Mouse (Mus musculus): ENCODE results near the gene Cend1.
"Not testable (repeated sequence)": the region's sequence is repeated elsewhere in the genome, so short reads cannot be mapped to it uniquely, and the experiment has no call there.

Cend1 gene

DNA sequence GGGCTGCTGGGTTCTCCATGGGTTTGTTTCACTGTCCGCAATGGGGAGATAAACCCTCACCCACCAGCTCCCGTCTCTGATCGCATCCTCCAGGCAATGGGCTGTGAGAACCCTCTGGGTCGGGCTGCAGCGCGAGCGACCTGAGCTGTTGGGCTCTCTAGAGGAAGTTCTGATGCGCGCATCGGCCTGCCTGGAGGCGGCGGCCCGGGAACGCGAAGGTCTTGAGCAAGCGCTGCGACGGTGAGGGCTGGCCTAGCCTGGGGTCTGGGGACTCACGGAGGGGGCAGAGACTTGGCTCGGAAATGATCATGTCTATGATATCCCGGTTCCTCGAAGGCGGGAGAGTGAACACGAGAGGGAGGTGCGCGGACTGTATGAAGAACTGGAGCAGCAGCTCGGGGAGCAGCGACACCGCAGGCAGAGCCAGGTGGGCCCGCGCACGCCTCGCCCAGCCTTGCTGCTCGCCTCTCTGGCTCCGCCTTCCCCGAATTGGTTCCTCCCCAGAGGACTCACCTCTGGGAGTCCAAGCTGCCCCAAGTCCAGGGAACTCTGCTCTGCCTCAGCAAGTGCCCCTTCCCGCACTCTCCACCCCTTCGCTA is 35.4 kb upstream of the Cend1 start:
- no peak for DNase-seq (ENCODE audit: low read depth, low spot score)

DNA sequence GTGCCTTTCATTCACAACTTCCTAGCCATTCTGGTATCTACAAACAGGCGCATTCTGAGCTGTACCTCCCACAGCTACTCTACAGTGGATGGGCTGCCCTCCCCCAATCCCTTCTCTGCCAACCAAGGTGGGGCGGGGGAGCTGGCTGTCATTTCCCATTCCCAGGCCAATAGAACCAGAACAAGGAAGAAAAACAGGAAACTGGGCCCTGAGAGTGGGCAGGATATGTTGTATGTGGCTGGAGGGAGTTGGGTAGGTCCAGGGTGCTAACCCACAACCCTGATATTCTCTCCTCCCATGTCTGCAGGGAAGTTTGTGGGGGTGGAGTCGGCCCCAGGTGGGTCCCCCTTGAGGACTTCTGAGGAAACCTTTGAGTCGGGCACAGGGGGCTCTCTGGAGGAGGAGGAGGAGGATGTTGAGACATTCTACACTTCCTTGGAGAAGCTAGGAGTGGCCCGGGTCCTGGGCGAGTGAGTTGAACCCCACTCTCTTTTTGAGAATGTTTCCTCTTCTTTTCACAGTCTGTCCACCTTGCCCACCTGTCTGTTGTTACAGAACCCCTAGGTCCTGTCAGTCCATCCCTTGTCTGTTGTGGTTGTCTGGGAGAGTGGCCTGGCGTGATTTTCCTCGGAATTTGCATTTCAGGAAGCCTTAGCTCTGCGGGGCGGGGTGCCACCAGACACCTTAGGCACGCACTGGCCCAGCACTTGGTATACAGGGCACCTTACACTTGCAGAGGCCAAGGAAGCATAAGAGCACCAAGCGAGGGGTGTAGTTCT is 34.7 kb upstream of the Cend1 start:
- no peak for DNase-seq (ENCODE audit: low read depth, low spot score)

DNA sequence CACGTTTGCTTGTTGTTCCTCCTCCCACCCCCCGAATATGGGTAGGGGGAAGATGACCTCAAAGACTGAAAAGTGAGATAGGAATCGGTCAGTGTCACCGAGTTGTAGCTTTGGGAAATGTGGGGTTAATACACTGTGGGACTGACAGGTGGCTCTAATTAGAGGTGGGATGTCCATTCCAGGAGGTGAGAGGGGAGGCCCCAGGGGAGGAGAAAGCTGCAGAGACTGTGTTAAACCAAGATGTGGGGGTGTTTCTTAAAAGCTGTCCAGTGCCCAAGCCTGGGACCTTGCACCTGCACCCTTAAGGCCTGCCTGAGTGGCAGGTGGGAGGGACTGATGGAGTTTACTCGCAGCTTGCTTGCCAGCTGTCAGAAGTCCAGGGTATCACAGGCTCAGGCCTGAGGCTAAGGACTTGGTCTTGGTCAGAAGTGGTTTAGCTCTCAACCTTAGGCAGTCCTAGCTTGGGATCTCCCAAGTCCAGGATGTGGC is 33.1 kb upstream of the Cend1 start:
- no peak for DNase-seq (ENCODE audit: low read depth, low spot score)

DNA sequence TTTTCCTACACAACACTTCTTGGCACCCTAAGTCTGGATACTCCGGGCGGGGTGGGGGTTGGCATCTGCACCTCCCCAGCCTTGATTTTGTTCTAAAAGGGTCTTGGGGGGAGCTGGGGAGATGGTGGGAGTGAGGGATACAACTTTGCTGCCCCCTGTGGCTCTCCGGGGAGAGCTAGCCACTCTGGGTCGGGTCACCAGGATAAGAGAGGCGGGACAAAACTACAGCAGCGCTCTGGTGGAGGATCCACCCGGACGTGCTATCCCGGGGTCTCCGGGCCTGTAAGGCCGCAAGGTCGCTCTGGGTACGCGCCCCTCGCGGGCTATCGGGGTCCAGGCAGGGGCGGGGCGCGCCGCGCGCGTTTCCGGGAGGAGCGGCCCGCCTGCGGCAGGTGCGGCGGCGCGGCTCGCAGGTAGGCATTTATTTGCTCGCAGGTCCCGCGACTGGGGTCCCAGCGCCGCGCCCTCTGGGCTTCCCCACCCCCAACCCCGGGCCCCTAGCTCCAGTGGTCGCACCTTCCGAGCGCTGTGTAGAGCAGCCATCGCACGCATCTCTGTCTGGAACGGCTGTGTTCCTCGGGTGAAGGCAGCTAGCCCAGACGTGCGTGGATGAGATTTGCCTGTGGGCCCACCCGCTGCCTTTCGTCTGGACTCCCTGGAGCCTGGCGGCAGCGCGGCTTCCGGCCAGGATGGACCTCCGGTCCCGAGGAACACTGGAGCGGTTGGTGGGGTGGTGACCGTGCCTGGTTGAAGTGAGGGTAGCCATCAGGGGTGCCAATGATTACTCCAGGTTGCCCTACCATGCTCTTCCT is 32.4 kb upstream of the Cend1 start:
- DNase-seq (ENCODE audit: low read depth, low spot score), result no peak

DNA sequence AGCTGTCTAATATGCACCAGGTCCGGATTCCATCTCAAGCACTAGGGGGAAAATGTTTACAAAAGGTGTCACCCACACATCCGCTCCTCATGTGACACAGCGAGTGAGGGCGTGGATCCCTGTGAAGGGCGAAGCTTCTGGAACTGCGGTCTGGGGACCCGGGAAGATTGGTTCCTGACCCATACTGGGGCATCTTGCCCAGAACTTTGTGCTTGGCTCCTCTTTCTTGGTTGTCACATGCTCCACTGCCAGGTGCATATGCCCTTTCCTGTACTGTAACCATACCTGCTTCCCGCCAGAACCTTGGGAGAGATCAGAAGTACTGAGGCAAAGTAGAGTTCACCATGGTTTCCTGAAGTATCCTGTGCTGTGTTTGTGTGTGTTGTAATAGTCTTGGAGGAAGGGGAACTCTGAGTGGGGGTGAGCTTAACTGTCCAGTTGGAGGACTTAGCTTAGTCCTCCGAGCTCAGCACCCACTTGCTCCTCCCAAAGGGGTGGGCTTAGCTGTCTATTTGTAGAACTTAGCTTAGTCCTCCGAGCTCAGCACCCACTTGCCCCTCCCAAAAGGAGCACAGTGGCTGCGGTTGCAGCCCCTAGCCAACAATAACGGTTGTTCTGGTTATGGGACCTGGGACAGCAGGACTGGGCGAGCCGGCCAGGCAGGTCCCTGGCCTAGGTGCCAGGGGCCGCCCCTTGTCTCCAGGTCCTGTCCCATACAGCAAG is 31.3 kb upstream of the Cend1 start, which contains the start of gene Cracr2b:
TSS of gene Cracr2b (plus strand) at position 704 of the 723 bp plus-strand sequence.
- DNase-seq (ENCODE audit: low read depth, low spot score), result no peak

DNA sequence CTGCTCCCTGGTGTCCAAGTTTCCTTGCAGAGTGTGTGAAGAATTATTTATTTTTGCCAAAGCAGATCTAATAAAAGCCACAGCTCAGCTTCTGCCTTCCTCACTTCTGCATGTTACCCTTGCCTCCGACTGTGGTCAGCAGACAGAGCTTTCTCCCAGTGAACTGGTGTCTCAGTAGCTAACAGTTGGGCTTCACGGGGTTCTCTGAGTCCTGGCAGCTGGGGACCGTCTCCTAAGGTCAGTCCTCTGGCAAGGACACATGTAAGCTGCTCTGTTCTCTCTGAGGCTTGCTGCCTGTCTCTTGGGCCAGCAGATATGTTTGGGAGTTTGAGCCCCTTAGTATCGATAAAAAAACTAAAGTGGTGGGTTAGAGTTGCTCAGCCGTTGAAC is 30.7 kb upstream of the Cend1 start:
- no peak for DNase-seq (ENCODE audit: low read depth, low spot score)

DNA sequence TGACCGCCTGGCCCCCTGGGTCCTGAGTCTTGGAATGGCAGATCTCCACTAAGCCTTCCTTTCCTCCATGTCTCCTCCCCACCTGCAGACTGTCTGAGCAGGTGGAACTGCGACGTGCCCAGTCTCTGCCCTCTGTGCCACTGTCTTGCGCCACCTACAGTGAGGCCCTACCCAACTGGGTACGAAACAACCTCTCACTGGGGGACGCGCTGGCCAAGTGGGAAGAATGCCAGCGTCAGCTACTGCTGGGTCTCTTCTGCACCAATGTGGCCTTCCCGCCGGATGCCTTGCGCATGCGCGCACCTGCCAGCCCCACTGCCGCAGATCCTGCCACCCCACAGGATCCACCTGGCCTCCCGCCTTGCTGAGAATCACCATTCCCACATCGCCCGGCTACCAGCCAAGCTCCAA is 30.0 kb upstream of the Cend1 start:
- no peak for DNase-seq (ENCODE audit: low read depth, low spot score)

DNA sequence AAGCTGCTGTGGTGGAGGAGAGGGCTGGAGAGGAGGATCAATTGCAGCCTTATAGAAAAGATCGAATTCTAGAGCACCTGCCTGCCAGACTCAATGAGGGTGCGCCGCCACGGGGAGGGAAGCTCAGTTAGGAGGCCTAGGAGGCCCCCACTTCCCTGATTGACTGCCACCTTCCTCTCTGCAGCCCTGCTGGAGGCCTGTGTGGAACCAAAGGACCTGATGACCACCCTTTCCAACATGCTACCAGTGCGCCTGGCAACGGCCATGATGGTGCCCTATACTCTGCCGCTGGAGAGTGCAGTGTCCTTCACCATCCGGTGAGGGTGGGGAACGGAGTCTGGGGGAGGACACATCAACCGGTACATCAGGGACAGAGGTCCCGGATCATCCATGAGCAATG is 29.4 kb upstream of the Cend1 start:
- DNase-seq (ENCODE audit: low read depth, low spot score), result no peak

DNA sequence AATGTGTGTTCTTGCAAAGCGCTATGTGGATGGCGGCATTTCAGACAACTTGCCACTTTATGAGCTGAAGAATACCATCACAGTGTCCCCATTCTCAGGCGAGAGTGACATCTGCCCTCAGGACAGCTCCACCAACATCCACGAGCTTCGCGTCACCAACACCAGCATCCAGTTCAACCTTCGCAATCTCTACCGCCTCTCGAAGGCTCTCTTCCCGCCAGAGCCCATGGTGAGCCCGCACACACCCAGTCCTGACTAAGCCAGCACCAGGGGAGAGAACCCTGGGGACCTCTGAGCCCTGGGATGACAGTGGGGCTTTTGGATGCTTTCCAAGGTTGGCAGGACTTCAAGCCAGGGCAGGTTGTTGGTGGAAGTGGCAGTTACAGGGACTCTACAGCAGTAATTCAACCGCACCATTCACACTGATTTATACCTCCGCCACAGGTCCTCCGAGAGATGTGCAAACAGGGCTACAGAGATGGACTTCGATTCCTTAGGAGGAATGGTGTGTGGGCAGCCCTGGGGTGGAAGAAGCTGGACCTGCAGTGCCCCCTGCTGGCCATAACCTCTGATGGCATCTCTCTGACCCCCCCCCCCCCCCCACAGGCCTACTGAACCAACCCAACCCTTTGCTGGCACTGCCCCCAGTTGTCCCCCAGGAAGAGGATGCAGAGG is 28.8 kb upstream of the Cend1 start:
- DNase-seq (ENCODE audit: low read depth, low spot score), result no peak

DNA sequence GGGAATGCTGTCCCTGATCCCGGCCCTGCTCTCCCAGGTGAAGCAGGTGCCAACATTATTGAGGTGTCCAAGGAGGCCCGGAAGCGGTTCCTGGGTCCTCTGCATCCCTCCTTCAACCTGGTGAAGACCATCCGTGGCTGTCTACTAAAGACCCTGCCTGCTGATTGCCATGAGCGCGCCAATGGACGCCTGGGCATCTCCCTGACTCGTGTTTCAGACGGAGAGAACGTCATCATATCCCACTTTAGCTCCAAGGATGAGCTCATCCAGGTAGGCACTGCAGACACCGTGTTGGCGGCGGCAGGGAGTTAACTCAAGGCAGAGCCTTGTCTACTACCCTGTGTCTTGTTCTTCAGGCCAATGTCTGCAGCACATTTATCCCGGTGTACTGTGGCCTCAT is 27.9 kb upstream of the Cend1 start:
- no peak for DNase-seq (ENCODE audit: low read depth, low spot score)

DNA sequence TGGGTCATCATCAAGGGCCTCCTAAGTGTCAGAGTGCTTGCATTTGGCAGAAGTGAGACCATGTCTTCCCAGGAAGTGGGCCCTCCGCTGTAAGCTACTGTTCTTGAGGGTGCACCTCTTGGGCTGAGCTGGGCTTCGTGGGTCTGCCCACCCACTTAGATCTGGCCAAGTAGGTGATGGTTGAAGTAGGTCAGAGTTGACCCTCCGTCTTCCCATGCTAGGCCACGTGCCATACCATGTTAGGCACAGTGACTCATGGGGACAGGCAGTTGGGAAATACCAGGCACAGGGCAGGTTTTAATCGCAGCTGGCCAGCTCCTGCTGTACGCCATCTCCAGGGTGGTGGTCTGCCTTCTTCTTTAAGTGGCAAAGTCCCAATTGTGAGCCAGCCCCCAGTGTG is 27.4 kb upstream of the Cend1 start:
- no peak for DNase-seq (ENCODE audit: low read depth, low spot score)

DNA sequence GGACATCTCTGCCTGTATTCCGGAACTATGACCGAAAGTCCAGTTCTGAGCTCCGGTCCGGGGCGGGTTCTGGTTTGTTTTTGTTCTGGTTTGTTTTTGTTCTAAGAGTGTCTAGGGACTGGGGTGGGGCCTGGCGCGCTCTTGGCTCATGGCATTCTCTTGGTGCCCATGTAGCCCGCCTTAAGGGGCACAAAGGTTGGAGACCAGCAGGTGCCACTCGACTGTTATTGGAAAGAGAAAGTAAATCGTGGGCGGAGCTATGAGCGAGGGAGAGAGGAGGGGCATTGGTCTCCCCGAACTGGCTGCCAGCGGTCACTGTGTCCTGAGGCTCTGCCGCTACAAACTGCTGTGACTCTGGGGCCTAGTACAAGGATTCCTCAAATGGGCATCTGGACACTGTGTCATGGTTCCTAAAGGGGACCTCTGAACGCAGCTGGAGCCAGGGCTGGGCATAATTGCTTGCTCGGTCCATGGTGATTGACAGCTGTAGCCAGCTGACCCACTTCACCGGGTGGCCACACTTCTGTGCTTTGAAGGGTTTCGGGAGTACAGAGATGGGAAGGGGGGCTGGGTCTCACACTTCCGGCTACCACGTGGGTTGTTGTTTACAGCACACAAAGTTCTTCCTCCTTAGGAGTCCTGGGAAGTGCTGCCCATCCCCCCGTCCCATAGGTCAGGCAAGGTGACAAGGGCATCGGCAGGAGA is 26.5 kb upstream of the Cend1 start:
- DNase-seq (ENCODE audit: low read depth, low spot score), result no peak

DNA sequence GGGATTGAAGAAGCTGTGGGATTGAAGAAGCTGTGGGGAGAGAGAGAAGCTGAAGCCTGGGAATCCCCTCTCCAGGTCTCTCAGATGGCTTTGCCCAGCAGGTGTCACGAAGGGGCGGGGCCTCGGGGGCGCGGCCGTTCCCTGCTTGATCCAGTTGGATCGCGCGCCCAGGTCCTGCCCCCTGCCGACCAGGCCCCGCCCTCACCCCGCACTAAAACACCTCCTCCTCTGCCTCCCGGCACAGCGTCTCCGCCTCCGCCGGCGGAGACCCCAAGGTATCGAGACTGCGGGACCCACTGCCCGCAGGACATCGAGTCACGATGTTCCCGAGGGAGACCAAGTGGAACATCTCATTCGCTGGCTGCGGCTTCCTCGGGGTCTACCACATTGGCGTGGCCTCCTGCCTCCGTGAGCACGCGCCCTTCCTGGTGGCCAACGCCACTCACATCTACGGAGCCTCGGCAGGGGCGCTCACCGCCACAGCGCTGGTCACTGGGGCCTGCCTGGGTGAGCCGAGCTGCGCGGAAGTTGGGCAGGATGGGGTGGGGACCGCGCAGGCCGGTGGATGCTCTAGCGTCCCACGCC is 25.8 kb upstream of the Cend1 start, which contains the start of gene Pnpla2:
TSS of gene Pnpla2 (plus strand) at position 232 of the 585 bp plus-strand sequence.
- DNase-seq (ENCODE audit: low read depth, low spot score), result peak; percentile 84

DNA sequence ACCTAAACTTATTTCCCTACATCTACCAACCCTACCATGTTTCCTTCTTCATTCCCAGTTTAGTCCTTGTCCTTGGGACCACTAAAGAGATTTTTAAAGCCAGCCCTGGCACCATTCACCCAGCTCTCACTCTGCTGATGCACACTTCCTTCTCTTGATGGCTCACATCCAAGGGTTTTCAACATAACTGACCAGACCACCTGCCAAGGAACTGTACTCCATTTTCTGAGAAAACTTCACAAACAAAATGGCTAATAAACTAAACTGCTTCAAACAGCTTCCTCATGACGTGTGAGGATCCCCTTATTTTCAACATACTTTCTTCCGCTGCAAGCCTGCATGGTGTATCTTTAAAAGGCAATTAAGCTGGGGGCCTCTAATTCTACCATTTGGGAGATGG is 24.3 kb upstream of the Cend1 start:
- DNase-seq (ENCODE audit: low read depth, low spot score), result no peak

DNA sequence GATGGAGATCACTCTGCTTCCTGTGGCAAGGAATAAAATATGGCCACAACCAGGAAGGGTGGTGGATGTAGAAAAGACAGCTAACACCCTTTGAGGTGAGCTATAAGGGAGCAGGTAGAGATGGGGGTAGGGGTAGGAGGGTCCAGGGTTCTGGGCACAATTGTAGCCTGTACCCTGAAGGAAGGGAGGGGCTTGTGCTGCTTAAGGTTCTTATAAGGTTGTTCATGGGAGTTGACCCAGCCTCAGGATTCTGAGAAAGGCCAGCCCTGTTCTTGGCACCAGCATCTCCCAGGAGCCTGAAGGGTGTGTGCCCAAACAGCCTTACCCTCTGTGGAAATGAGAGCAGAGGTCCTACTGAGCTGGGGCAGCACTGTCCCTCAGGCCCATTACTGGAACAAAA is 22.6 kb upstream of the Cend1 start:
- DNase-seq (ENCODE audit: low read depth, low spot score), result no peak

DNA sequence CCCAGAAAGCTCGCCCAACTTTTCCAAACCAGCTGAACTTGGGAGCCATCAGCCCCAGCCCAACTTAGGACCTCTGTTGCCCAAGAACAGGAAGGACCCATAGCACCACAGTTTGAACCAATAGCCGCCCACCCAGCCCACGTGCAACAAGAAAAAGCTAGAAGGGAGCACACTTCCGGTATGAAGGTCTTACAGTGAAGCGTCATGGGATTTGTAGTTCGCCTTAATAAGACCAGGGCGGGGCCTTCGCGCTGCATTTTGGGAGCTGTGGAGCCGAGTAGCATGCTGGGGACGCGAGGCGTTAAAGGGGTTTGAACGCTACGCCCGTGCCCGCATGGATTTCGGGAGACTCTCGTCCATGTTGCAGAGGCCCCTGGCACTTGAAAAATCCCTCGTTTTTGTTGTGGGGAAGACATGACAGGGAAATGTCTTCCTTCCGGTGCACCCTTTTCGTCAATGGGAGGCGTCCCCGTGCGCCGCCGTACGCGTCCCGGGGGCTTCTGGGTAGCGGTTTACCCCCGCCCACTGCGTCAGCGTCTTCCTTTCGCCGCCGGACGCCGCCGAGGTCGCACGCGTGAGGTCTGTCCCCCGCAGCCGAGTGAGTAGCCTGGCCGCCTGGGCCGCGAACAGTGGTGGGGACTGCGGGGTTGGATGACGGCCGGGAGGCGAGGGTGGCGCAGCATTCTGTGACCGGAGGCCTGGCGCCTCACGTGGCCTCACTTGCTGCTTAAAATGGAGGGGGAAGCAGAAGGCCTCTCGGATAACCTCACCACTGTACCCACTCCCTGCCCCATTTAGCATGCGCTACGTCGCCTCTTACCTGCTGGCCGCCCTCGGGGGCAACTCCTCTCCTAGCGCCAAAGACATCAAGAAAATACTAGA is 18.1 kb upstream of the Cend1 start, which contains the start of gene Rplp2:
TSS of gene Rplp2 (plus strand) at position 261 of the 882 bp plus-strand sequence.
- DNase-seq (ENCODE audit: low read depth, low spot score), result peak; percentile 92

DNA sequence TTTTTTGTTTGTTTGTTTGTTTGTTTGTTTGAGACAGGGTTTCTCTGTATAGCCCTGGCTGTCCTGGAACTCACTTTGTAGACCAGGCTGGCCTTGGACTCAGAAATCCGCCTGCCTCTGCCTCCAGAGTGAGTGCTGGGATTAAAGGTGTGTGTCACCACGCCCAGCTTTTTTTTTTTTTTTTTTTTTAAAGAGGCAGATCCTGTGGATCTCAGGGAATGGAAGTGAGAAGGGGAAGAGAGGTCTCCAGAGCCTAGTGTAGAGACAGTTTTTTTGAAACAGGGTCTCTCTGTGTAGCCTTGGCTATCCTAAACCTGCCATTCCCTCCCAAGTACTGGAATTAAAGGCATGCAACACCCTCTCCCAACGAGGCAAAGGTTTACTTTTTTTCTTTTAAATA is 17.1 kb upstream of the Cend1 start:
- not testable (repeated sequence) for DNase-seq (ENCODE audit: low read depth, low spot score)

DNA sequence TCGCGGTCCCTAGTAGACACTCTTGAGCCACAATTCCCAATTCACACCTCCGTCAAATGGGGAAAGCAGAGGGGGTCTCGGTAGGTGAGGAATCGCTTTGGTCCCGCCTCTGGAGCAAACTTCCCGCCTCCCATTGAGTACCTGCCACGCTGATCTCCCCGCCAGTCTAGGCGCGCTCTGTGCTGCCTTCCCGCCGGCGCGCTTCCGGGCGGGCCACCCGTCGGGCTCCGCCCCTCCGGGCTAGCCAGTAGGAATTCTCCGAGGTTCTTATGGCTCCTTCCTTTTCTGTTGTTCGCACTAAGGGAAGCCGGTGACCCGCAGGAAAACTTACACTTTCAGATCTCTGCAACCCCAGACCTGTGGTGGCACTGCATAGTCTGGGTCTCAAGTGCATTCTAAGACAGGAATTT is 14.5 kb upstream of the Cend1 start, which contains the start of gene Pidd1:
TSS of gene Pidd1 (minus strand) at position 198 of the 410 bp plus-strand sequence.
- DNase-seq (ENCODE audit: low read depth, low spot score), result no peak

Data from forelimb bud, embryonic 11.5 days (tissue).